Mouse (Mus musculus) kidney, embryonic 14.5 days (tissue): ENCODE results near the gene Lcn5. TPM values are rescaled to one million over a fixed set of nuclear protein-coding genes. Genes with fewer than 3 reads are reported as not detected.

Experiments
- ATAC-seq: fragments of 200-750 bp; cut with Nextera tagmentation; 2 replicates; pipeline ENCODE4 v1.8.0; 2017; ENCODE audit warnings: moderate number of reproducible peaks, mild to moderate bottlenecking, moderate TSS enrichment, moderate library complexity; ENCODE audit not compliant: low FRiP score, low TSS enrichment
- H3K27ac ChIP-seq: fragments of 300-500 bp; sonication (generic); 2 replicates; pipeline ENCODE4 v1.5.1; 2014; ENCODE audit warnings: low read depth, mild to moderate bottlenecking, low read length, moderate library complexity, mixed read lengths
- H3K27me3 ChIP-seq: fragments of 300-500 bp; sonication (generic); 2 replicates; pipeline ENCODE4 v1.6.1; 2014; ENCODE audit warnings: mild to moderate bottlenecking, low read length; ENCODE audit not compliant: control insufficient read depth, insufficient read depth
- H3K36me3 ChIP-seq: fragments of 300-500 bp; sonication (generic); 2 replicates; pipeline ENCODE4 v1.6.1; 2014; ENCODE audit warnings: low read length, mixed read lengths; ENCODE audit not compliant: control insufficient read depth, insufficient read depth
- H3K4me1 ChIP-seq: fragments of 300-500 bp; sonication (generic); 2 replicates; pipeline ENCODE4 v1.6.1; 2014; ENCODE audit warnings: low read length, mixed read lengths; ENCODE audit not compliant: control insufficient read depth, insufficient read depth
- H3K4me2 ChIP-seq: fragments of 300-500 bp; sonication (generic); replicated peaks from 2 replicates; pipeline ENCODE4 v1.6.1; 2014; ENCODE audit warnings: low read depth, mild to moderate bottlenecking, low read length
- H3K4me3 ChIP-seq: fragments of 300-500 bp; sonication (generic); 2 replicates; pipeline ENCODE4 v1.5.1; 2014; ENCODE audit warnings: mild to moderate bottlenecking, low read length
- H3K9ac ChIP-seq: fragments of 300-500 bp; sonication (generic); 2 replicates; pipeline ENCODE4 v1.6.1; 2014; ENCODE audit warnings: low read depth, mild to moderate bottlenecking, low read length, moderate library complexity
- H3K9me3 ChIP-seq: fragments of 300-500 bp; sonication (generic); 2 replicates; pipeline ENCODE4 v1.6.1; 2016; ENCODE audit warnings: low read length; ENCODE audit not compliant: control insufficient read depth
- WGBS: fragments of 180-500 bp; shearing (Covaris S2); extraction: QIAGEN DNeasy Blood & Tissue Kit; methylation state at CpG from one replicate; pipeline ENCODE4 v1.1.7; 2014; 5-methylcytosine and 5-hydroxymethylcytosine counted together
- polyA plus RNA-seq: library from polyadenylated mRNA; unstranded; fragments of >200 nt; fragmentation: Nextera tagmentation; extraction: Ambion mirVana; gene quantifications from 2 replicates; pipeline ENCODE4 v1.2.1, GENCODE M21; 2014

Gene Lcn5
- polyA plus RNA-seq, 1 experiment from 2014 or later: not detected

DNA sequence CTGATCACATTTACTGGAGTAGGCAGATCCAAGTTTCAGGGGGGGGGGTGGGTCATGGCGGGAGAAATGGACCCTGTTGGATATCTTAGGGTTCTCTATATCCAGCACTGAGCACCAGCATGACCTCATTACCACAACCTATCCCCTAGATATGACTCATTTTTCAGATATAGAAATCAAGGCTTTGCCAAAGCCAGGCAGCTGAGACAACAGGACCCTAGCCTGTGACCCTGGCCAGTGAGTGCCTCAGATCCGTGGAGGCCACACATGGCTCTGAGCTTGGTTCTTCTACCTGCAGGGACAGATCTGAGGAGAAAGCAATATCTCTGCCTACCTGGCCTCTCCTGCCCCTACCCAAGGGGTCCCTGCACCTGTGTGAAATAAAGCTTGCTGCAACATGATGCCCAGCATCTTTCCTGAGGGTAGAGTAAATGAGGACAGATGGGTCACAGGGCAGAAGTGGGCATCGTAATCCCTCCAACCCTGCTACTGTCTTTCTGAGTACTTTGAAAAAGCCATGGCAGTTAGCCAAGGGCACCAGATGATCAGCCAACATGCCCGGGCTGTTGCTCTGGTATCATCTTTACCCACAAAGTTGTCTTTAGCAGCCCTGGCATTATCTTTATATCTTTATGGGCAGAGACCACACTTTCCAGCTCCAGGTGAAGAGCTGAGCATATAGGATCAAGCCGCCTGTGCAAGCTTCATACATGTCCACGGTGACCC is 3.7 kb downstream of the Lcn5 start:
- Histone ChIP-seq H3K4me3 (no peak overlapping the region), H3K4me2 (no peak overlapping the region), H3K4me1 (no peaks in the 10 kb centered on the region), H3K9me3 (no peaks in the 10 kb centered on the region), H3K27ac (no peak overlapping the region), H3K27me3 (no peaks in the 10 kb centered on the region), H3K36me3 (no peaks in the 10 kb centered on the region), H3K9ac (no peak overlapping the region)
- no peak for ATAC-seq
- WGBS: 83% methylated on average over 6 of the region's 6 CpGs

DNA sequence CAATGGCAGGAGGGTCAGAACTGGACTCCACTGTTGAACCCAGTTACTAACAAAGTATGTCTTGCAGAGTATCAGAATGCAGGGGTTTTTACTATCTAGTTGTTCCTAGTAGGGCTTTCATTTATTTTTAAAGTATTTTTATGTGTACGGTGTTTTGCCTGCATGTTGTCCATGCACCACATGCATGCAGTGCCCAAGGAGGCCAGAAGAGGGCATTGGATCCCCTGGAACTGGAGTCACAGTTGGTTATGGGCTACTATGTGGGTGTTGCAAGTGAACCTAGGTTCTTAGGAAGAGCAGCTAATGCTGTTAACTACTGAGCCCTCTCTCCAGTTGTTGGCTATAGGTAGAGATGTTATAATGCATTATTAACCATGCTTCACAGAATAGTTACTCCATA is 5.8 kb downstream of the Lcn5 start:
- 64% methylated on average over 1 of the region's 1 CpGs for WGBS
- H3K9ac ChIP-seq: no peak overlapping the region
- no peak for ATAC-seq

GRCm38 (mm10) chr2:25664125-25664524 is 6.4 kb downstream of the Lcn5 start:
- no peak overlapping the region for H3K4me2 ChIP-seq
- H3K9ac ChIP-seq: no peak overlapping the region
- no peaks in the 10 kb centered on the region for H3K27me3 ChIP-seq
- H3K27ac ChIP-seq: no peak overlapping the region
- H3K4me1 ChIP-seq: no peaks in the 10 kb centered on the region
- WGBS: 81% methylated on average over 5 of the region's 5 CpGs
- H3K9me3 ChIP-seq: no peaks in the 10 kb centered on the region
- H3K4me3 ChIP-seq: no peak overlapping the region
- ATAC-seq: no peak
- H3K36me3 ChIP-seq: no peaks in the 10 kb centered on the region

More for the DNA sequence above, 5.8 kb downstream of the Lcn5 start:
- H3K4me3 ChIP-seq: no peak overlapping the region
- H3K27ac ChIP-seq: no peak overlapping the region
- no peaks in the 10 kb centered on the region for H3K27me3 ChIP-seq
- no peaks in the 10 kb centered on the region for H3K36me3 ChIP-seq
- H3K4me2 ChIP-seq: no peak overlapping the region
- no peaks in the 10 kb centered on the region for H3K9me3 ChIP-seq
- H3K4me1 ChIP-seq: no peaks in the 10 kb centered on the region

- 66% methylated on average over 1 of the region's 1 CpGs for WGBS
- ATAC-seq: no peak
- Histone ChIP-seq H3K4me2 (no peak overlapping the region), H3K9ac (no peak overlapping the region), H3K4me1 (no peaks in the 10 kb centered on the region), H3K36me3 (no peaks in the 10 kb centered on the region), H3K27ac (no peak overlapping the region), H3K9me3 (no peaks in the 10 kb centered on the region), H3K4me3 (no peak overlapping the region), H3K27me3 (no peaks in the 10 kb centered on the region)
Measured at GRCm38 (mm10) chr2:25666516-25666915, 8.8 kb downstream of the Lcn5 start.

DNA sequence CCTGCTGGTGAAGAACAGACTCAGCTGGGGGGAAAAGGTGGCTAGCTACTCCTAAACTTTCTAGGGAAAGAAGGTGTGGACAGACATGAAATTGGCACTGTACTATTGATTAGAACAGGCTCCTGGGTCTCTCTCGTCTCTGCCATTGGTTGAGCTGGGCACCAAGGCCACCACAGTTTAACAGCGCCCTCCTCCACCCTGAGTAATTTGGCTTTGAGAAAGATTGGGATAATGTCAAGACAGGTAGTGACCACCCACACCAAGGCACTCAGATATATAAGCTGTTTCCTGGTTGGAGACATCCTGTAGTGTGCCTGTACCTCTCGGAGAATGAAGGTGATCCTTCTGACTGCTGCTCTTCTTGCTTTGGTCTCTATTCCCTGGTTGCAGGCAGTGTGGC is 18.7 kb downstream of the Lcn5 start, which contains the start of gene Lcn6:
Gene Lcn6, plus strand, starts transcription at position 301 of the 400 bp plus-strand sequence.
- Histone ChIP-seq H3K9ac (no peak within 1 kb of the TSS), H3K27ac (no peak within 1 kb of the TSS), H3K4me3 (no peak within 1 kb of the TSS), H3K4me1 (no peaks in the 10 kb centered on the region), H3K36me3 (no peaks in the 10 kb centered on the region), H3K9me3 (no peaks in the 10 kb centered on the region), H3K27me3 (no peaks in the 10 kb centered on the region), H3K4me2 (no peak within 1 kb of the TSS)
- no peak for ATAC-seq
- WGBS: 89% methylated on average over 3 of the region's 3 CpGs

DNA sequence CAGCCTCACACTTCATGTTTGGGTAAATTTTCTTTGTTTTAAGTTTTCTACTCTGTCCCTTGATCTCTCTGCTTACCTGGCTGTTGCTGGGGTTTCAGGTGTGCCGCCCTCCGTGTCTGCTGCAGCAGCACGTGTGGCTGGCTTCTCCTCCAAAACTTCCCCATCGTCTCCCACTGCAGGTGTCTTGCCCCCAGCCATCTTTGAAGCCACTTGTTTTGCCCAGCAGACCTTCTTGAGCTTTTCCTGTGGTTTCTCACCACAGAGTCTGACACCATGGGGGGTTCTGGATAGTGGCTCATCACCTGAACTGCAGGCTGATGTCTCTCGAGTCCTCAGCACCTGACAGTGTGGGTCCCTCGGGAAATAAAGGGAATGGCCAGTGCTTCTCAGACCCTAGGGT is 21.8 kb downstream of the Lcn5 start:
- Histone ChIP-seq H3K36me3 (no peaks in the 10 kb centered on the region), H3K9ac (no peak overlapping the region), H3K9me3 (no peaks in the 10 kb centered on the region), H3K27me3 (no peaks in the 10 kb centered on the region), H3K4me2 (no peak overlapping the region), H3K4me3 (no peak overlapping the region), H3K27ac (no peak overlapping the region), H3K4me1 (no peaks in the 10 kb centered on the region)
- 86% methylated on average over 6 of the region's 6 CpGs for WGBS
- no peak for ATAC-seq

DNA sequence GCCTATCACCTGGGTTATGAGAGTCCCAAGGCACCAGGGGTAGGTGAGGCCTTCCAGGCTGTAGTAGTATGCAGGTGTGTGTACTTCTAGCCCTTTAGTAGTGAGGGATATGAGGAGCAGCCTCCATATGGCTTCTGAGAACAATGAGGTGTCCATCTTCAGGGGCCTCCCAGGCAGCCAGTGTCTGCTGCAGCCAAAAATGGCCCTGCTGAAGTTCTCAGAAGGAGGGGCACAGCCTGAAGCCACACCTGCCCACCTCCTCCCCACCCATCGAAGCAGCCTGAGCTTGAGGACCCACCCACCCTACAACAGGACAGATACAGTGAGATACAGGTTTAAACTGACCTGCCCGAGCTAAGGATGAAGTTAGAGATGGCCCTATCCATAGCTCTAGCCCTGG is 24.7 kb downstream of the Lcn5 start, which contains the start of gene Lcn10:
Gene Lcn10, plus strand, starts transcription at position 301 of the 400 bp plus-strand sequence.
- Histone ChIP-seq H3K4me1 (no peaks in the 10 kb centered on the region), H3K36me3 (no peaks in the 10 kb centered on the region), H3K9me3 (no peaks in the 10 kb centered on the region), H3K4me3 (no peak within 1 kb of the TSS), H3K27ac (no peak within 1 kb of the TSS), H3K9ac (no peak within 1 kb of the TSS), H3K27me3 (no peaks in the 10 kb centered on the region), H3K4me2 (no peak within 1 kb of the TSS)
- 77% methylated on average over 2 of the region's 2 CpGs for WGBS
- ATAC-seq: no peak

- Histone ChIP-seq H3K27ac (no peak overlapping the region), H3K27me3 (no peaks in the 10 kb centered on the region), H3K9ac (no peak overlapping the region), H3K4me3 (no peak overlapping the region), H3K9me3 (no peaks in the 10 kb centered on the region), H3K4me1 (no peaks in the 10 kb centered on the region), H3K4me2 (no peak overlapping the region), H3K36me3 (no peaks in the 10 kb centered on the region)
- ATAC-seq: no peak
- WGBS: 69% methylated on average over 4 of the region's 4 CpGs
Measured at GRCm38 (mm10) chr2:25686941-25687340, 29.2 kb downstream of the Lcn5 start.

DNA sequence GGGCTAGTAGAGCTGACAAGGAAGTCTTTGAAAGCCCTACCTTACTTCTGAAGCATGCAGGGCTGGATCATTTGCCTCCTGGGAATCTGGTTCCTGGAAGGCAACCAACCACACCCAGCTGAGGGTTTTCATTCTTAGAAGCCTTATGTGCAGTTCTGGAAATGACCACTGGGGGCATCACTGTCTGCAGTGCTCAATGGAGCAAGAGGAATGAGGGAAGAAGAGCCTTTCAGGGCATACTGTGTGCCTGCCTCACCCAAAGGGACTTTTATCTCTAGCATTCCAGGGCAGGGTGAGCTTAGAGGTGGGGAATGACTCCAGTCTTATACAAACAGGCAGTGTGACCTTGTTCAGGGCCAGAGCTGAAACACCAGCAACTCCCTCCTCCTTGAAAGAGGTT is 36.9 kb downstream of the Lcn5 start:
- H3K4me3 ChIP-seq: no peak overlapping the region
- ATAC-seq: no peak

More for the DNA sequence above, 36.9 kb downstream of the Lcn5 start:
- no peaks in the 10 kb centered on the region for H3K36me3 ChIP-seq
- H3K9me3 ChIP-seq: no peaks in the 10 kb centered on the region
- H3K4me2 ChIP-seq: no peak overlapping the region
- no peaks in the 10 kb centered on the region for H3K27me3 ChIP-seq
- no peak overlapping the region for H3K27ac ChIP-seq
- no peaks in the 10 kb centered on the region for H3K4me1 ChIP-seq
- no peak overlapping the region for H3K9ac ChIP-seq
